Mouse (Mus musculus): ENCODE measurements around the gene Cdkn2d. TPM values are rescaled to one million over a fixed set of nuclear protein-coding genes. Genes with fewer than 3 reads are reported as not detected.
A peak's percentile ranks its signal among the peaks of the same experiment; 100 is the strongest.

The Cdkn2d gene
- polyA plus RNA-seq, 1 experiment from 2014 or later, result 42.5 TPM

- peak; percentile 95 for ATAC-seq
- no peaks in the 10 kb centered on the region for H3K27me3 ChIP-seq (replicated peaks; ENCODE audit: control insufficient read depth, insufficient read depth, low read length)
- peak within 1 kb of the TSS; percentile 74 for H3K4me3 ChIP-seq (ENCODE audit: low read length)
- 1% methylated on average over 52 of the region's 52 CpGs for whole genome bisulfite sequencing
- H3K9me3 ChIP-seq (ENCODE audit: control insufficient read depth, low read length), result no peaks in the 10 kb centered on the region
- peak within 1 kb of the TSS; percentile 48 for H3K27ac ChIP-seq (ENCODE audit: low read length)
- H3K4me1 ChIP-seq (ENCODE audit: control insufficient read depth, insufficient read depth, low read length), result peaks cover 13% of the 10 kb centered on the region
- no peaks in the 10 kb centered on the region for H3K36me3 ChIP-seq (ENCODE audit: control insufficient read depth, insufficient read depth, low read length)
- H3K9ac ChIP-seq (ENCODE audit: low read depth, low read length), result peak within 1 kb of the TSS; percentile 77
- H3K4me2 ChIP-seq (ENCODE audit: low read depth, low read length), result peak within 1 kb of the TSS; percentile 84
Observed at GRCm38 (mm10) chr9:21320619-21321512, 29.7 kb upstream of the Cdkn2d start, which contains the start of gene Slc44a2. Gene Slc44a2, plus strand, starts transcription at chr9:21320698.

DNA sequence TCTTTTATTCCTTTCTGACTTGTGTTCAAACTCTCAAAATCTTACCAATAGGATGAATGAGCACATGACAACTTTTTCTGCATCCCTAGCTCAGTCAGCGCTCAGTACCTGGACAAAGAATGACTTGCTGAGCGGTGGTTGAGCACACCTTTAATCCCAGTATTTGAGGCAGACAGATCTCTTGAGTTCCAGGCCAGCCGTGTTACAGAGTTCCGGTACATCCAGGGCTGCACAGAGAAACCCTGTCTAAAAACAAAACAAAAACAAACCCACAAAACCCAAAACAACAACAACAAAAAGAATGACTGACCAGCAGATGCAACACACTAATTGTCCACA lies 29.0 kb upstream of the Cdkn2d start:
- ATAC-seq, result no peak; the same call in 1 of the 2 replicates
- H3K4me2 ChIP-seq (ENCODE audit: low read depth, low read length), result peak overlapping the region; percentile 84
- H3K4me1 ChIP-seq (ENCODE audit: control insufficient read depth, insufficient read depth, low read length), result peaks cover 13% of the 10 kb centered on the region
- 16% methylated on average over 4 of the region's 4 CpGs for WGBS
- no peaks in the 10 kb centered on the region for H3K36me3 ChIP-seq (ENCODE audit: control insufficient read depth, insufficient read depth, low read length)
- H3K27me3 ChIP-seq (replicated peaks; ENCODE audit: control insufficient read depth, insufficient read depth, low read length), result no peaks in the 10 kb centered on the region
- no peaks in the 10 kb centered on the region for H3K9me3 ChIP-seq (ENCODE audit: control insufficient read depth, low read length)
- H3K9ac ChIP-seq (ENCODE audit: low read depth, low read length), result peak overlapping the region; percentile 77
- no peak overlapping the region; the same call in 1 of the 2 replicates for H3K27ac ChIP-seq (ENCODE audit: low read length)
- H3K4me3 ChIP-seq (ENCODE audit: low read length), result peak overlapping the region; percentile 74

DNA sequence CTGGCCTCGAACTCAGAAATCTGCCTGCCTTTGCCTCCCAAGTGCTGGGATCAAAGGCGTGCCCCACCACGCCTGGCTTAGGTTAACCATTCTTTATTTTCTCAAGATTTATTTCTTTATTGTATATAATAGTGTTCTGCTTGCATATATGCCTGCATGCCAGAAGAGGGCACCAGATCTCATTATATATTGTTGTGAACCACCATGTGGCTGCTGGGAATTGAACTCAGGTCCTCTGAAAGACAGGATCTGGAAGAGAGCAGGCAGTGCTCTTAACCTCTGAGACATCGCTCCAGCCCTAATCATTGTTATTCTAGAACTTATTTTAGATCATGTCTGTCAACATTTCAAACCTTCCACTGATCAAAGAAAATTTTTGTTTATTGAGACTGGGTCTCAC lies 28.3 kb upstream of the Cdkn2d start:
- no peak overlapping the region for H3K27ac ChIP-seq (ENCODE audit: low read length)
- no peak overlapping the region for H3K4me2 ChIP-seq (ENCODE audit: low read depth, low read length)
- H3K9ac ChIP-seq (ENCODE audit: low read depth, low read length), result no peak overlapping the region
- no peak for ATAC-seq
- no peaks in the 10 kb centered on the region for H3K27me3 ChIP-seq (replicated peaks; ENCODE audit: control insufficient read depth, insufficient read depth, low read length)
- peaks cover 13% of the 10 kb centered on the region for H3K4me1 ChIP-seq (ENCODE audit: control insufficient read depth, insufficient read depth, low read length)
- no peak overlapping the region for H3K4me3 ChIP-seq (ENCODE audit: low read length)
- 93% methylated on average over 4 of the region's 4 CpGs for WGBS
- no peaks in the 10 kb centered on the region for H3K9me3 ChIP-seq (ENCODE audit: control insufficient read depth, low read length)
- H3K36me3 ChIP-seq (ENCODE audit: control insufficient read depth, insufficient read depth, low read length), result no peaks in the 10 kb centered on the region

DNA sequence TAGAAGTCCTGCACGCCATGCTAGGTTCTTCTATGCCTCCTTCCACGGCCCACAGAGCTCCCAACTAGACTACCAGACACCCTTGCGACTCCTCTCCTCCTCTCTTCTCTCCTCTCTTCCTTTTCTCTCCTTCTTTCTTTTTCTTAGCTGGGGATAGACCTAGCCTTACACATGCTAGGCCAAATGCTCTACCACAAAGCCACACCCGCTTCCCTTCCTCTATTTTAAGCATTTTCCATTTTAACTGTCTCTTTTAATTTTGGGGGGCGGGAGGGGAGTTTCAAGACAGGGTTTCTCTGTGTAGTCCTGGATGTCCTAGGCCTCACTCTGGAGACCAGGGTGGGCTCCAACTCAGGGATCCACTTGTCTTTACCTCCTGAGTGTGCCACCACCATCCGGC lies 27.6 kb upstream of the Cdkn2d start:
- Histone ChIP-seq H3K4me1 (ENCODE audit: control insufficient read depth, insufficient read depth, low read length) (peaks cover 13% of the 10 kb centered on the region), H3K36me3 (ENCODE audit: control insufficient read depth, insufficient read depth, low read length) (no peaks in the 10 kb centered on the region), H3K27me3 (replicated peaks; ENCODE audit: control insufficient read depth, insufficient read depth, low read length) (no peaks in the 10 kb centered on the region), H3K9me3 (ENCODE audit: control insufficient read depth, low read length) (no peaks in the 10 kb centered on the region), H3K27ac (ENCODE audit: low read length) (no peak overlapping the region), H3K4me3 (ENCODE audit: low read length) (no peak overlapping the region), H3K9ac (ENCODE audit: low read depth, low read length) (no peak overlapping the region), H3K4me2 (ENCODE audit: low read depth, low read length) (no peak overlapping the region)
- no peak for ATAC-seq
- 92% methylated on average over 6 of the region's 6 CpGs for WGBS

DNA sequence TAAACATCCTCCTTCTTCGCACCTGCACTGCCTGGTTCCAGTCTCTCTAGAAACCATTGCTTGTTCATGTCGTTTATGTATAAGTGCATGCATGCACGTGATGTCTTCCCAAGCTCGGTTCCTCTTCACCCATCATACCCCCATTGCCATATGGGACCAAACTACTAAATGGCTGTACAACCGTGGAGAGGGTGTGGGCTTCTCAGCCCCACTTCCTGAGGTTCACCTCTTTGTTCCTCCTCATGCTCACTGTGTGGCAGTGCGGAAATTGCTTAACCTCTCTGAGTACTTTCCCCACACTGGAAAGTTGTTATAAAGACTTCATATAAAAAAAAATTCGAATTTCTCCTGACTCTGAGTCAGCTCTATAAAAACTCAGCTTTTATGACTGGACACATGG lies 25.5 kb upstream of the Cdkn2d start:
- no peak for ATAC-seq
- no peaks in the 10 kb centered on the region for H3K36me3 ChIP-seq (ENCODE audit: control insufficient read depth, insufficient read depth, low read length)
- H3K9ac ChIP-seq (ENCODE audit: low read depth, low read length), result no peak overlapping the region
- peaks cover 9% of the 10 kb centered on the region for H3K4me1 ChIP-seq (ENCODE audit: control insufficient read depth, insufficient read depth, low read length)
- WGBS, result 73% methylated on average over 7 of the region's 7 CpGs
- 0 out of 2 replicates have a peak, but pooled peaks cover 5% of the 10 kb centered on the region for H3K27me3 ChIP-seq (replicated peaks; ENCODE audit: control insufficient read depth, insufficient read depth, low read length)
- H3K4me3 ChIP-seq (ENCODE audit: low read length), result no peak overlapping the region
- H3K9me3 ChIP-seq (ENCODE audit: control insufficient read depth, low read length), result no peaks in the 10 kb centered on the region
- H3K4me2 ChIP-seq (ENCODE audit: low read depth, low read length), result no peak overlapping the region
- H3K27ac ChIP-seq (ENCODE audit: low read length), result no peak overlapping the region

GRCm38 (mm10) chr9:21315421-21315820 lies 24.2 kb upstream of the Cdkn2d start:
- Histone ChIP-seq H3K36me3 (ENCODE audit: control insufficient read depth, insufficient read depth, low read length) (no peaks in the 10 kb centered on the region), H3K27me3 (replicated peaks; ENCODE audit: control insufficient read depth, insufficient read depth, low read length) (0 out of 2 replicates have a peak, but pooled peaks cover 5% of the 10 kb centered on the region), H3K4me1 (ENCODE audit: control insufficient read depth, insufficient read depth, low read length) (0 out of 2 replicates have a peak, but pooled peaks cover 4% of the 10 kb centered on the region), H3K4me3 (ENCODE audit: low read length) (no peak overlapping the region), H3K9ac (ENCODE audit: low read depth, low read length) (no peak overlapping the region), H3K4me2 (ENCODE audit: low read depth, low read length) (no peak overlapping the region), H3K27ac (ENCODE audit: low read length) (no peak overlapping the region), H3K9me3 (ENCODE audit: control insufficient read depth, low read length) (no peaks in the 10 kb centered on the region)
- ATAC-seq, result no peak
- 59% methylated on average over 5 of the region's 5 CpGs for WGBS

- no peak overlapping the region for H3K27ac ChIP-seq (ENCODE audit: low read length)
- no peak overlapping the region for H3K4me3 ChIP-seq (ENCODE audit: low read length)
- H3K4me1 ChIP-seq (ENCODE audit: control insufficient read depth, insufficient read depth, low read length), result no peaks in the 10 kb centered on the region
- H3K36me3 ChIP-seq (ENCODE audit: control insufficient read depth, insufficient read depth, low read length), result no peaks in the 10 kb centered on the region
- ATAC-seq, result no peak
- 0 out of 2 replicates have a peak, but pooled peaks cover 5% of the 10 kb centered on the region for H3K27me3 ChIP-seq (replicated peaks; ENCODE audit: control insufficient read depth, insufficient read depth, low read length)
- H3K9me3 ChIP-seq (ENCODE audit: control insufficient read depth, low read length), result no peaks in the 10 kb centered on the region
- no peak overlapping the region for H3K9ac ChIP-seq (ENCODE audit: low read depth, low read length)
- no peak overlapping the region for H3K4me2 ChIP-seq (ENCODE audit: low read depth, low read length)
- WGBS, result 90% methylated on average over 9 of the region's 9 CpGs
Observed at GRCm38 (mm10) chr9:21314367-21315140, 23.3 kb upstream of the Cdkn2d start.

- ATAC-seq, result peak; percentile 69
- Histone ChIP-seq H3K9ac (ENCODE audit: low read depth, low read length) (no peak overlapping the region), H3K4me2 (ENCODE audit: low read depth, low read length) (no peak overlapping the region), H3K36me3 (ENCODE audit: control insufficient read depth, insufficient read depth, low read length) (no peaks in the 10 kb centered on the region), H3K4me1 (ENCODE audit: control insufficient read depth, insufficient read depth, low read length) (no peaks in the 10 kb centered on the region), H3K27ac (ENCODE audit: low read length) (no peak overlapping the region), H3K9me3 (ENCODE audit: control insufficient read depth, low read length) (no peaks in the 10 kb centered on the region), H3K27me3 (replicated peaks; ENCODE audit: control insufficient read depth, insufficient read depth, low read length) (0 out of 2 replicates have a peak, but pooled peaks cover 5% of the 10 kb centered on the region), H3K4me3 (ENCODE audit: low read length) (no peak overlapping the region)
- WGBS, result 8% methylated on average over 11 of the region's 11 CpGs
Observed at GRCm38 (mm10) chr9:21313394-21313793, 22.2 kb upstream of the Cdkn2d start.

DNA sequence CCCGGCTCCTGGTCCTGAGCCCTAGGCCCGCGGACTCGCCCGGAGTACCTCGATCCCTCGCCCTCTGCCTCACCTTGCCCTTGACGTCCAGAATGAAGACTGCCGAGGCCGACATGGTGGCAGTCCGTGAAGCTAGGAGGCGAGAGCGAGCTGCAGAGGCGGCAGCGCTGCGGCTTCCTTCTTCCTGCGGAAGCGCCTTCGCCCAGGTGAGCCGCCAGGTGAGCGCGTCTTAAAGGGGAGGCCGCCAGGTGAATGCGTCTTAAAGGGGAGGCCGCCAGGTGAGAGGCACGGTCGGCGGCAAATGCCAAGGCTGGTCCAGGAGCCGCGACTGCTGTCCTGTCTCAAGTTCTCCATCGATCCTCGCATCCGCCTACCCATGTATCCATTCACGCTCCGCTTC lies 20.9 kb upstream of the Cdkn2d start, which contains the start of gene Ap1m2:
Ap1m2 (minus strand) TSS at position 204 of the 400 bp plus-strand sequence.
- peak; percentile 76 for ATAC-seq
- 0 out of 2 replicates have a peak, but pooled peaks cover 5% of the 10 kb centered on the region for H3K27me3 ChIP-seq (replicated peaks; ENCODE audit: control insufficient read depth, insufficient read depth, low read length)
- WGBS, result 8% methylated on average over 35 of the region's 35 CpGs

More for the DNA sequence above, 20.9 kb upstream of the Cdkn2d start, which contains the start of gene Ap1m2:
- Histone ChIP-seq H3K4me2 (ENCODE audit: low read depth, low read length) (peak within 1 kb of the TSS; percentile 47), H3K27ac (ENCODE audit: low read length) (peak within 1 kb of the TSS; percentile 58), H3K36me3 (ENCODE audit: control insufficient read depth, insufficient read depth, low read length) (no peaks in the 10 kb centered on the region), H3K9me3 (ENCODE audit: control insufficient read depth, low read length) (no peaks in the 10 kb centered on the region), H3K4me3 (ENCODE audit: low read length) (peak within 1 kb of the TSS; percentile 61), H3K4me1 (ENCODE audit: control insufficient read depth, insufficient read depth, low read length) (no peaks in the 10 kb centered on the region), H3K9ac (ENCODE audit: low read depth, low read length) (peak within 1 kb of the TSS; percentile 62)
